Mouse (Mus musculus) lung, postnatal 0 days (tissue): Measurements from ENCODE around the gene Gm28048. TPM values are rescaled to one million over a fixed set of nuclear protein-coding genes. Genes with fewer than 3 reads are reported as not detected.

Experiments used
- ATAC-seq: fragments of 200-750 bp; cut with Nextera tagmentation; 2 replicates; pipeline ENCODE4 v1.8.0; 2017; ENCODE audit warnings: moderate library complexity
- DNase-seq: peaks from one replicate; pipeline ENCODE4 v3.0.0-alpha.2; 2016; ENCODE audit warnings: low spot score
- H3K27ac ChIP-seq: fragments of 300-500 bp; sonication (generic); 2 replicates; pipeline ENCODE4 v1.5.1; 2014; ENCODE audit warnings: antibody characterized with exemption, mild to moderate bottlenecking, low read length, mixed read lengths
- H3K27me3 ChIP-seq: fragments of 300-500 bp; sonication (generic); replicated peaks from 2 replicates; pipeline ENCODE4 v1.6.1; 2014; ENCODE audit warnings: low read length, mixed read lengths; ENCODE audit not compliant: insufficient read depth
- H3K36me3 ChIP-seq: fragments of 300-500 bp; sonication (generic); 2 replicates; pipeline ENCODE4 v1.6.1; 2014; ENCODE audit warnings: low read length, mixed read lengths; ENCODE audit not compliant: insufficient read depth
- H3K4me1 ChIP-seq: fragments of 300-500 bp; sonication (generic); 2 replicates; pipeline ENCODE4 v1.6.1; 2014; ENCODE audit warnings: antibody characterized with exemption, low read depth, low read length, mixed read lengths; ENCODE audit not compliant: insufficient read depth
- H3K4me2 ChIP-seq: fragments of 300-500 bp; sonication (generic); replicated peaks from 2 replicates; pipeline ENCODE4 v1.6.1; 2014; ENCODE audit warnings: low read depth, mild to moderate bottlenecking, low read length, moderate library complexity, mixed read lengths
- H3K4me3 ChIP-seq: fragments of 300-500 bp; sonication (generic); 2 replicates; pipeline ENCODE4 v1.5.1; 2014; ENCODE audit warnings: low read depth, low read length
- H3K9ac ChIP-seq: fragments of 300-500 bp; sonication (generic); replicated peaks from 2 replicates; pipeline ENCODE4 v1.6.1; 2014; ENCODE audit warnings: low read depth, mild to moderate bottlenecking
- H3K9me3 ChIP-seq: fragments of 300-500 bp; sonication (generic); 2 replicates; pipeline ENCODE4 v1.6.1; 2016; ENCODE audit warnings: low read length, mixed read lengths
- CTCF ChIP-seq: IDR thresholded peaks from 2 replicates; pipeline ENCODE4 v1.5.1; 2016; ENCODE audit warnings: antibody characterized with exemption, mild to moderate bottlenecking
- EP300 ChIP-seq: IDR thresholded peaks from 2 replicates; pipeline ENCODE4 v1.6.1; 2016; ENCODE audit warnings: antibody characterized with exemption, mild to moderate bottlenecking, control low read depth
- WGBS: fragments of 180-500 bp; shearing (Covaris S2); extraction: QIAGEN DNeasy Blood & Tissue Kit; methylation state at CpG from one replicate; pipeline ENCODE4 v1.1.7; 2014; 5-methylcytosine and 5-hydroxymethylcytosine counted together
- polyA plus RNA-seq: library from polyadenylated mRNA; unstranded; fragments of >200 nt; fragmentation: Nextera tagmentation; extraction: Ambion mirVana; gene quantifications from 2 replicates; pipeline ENCODE4 v1.2.1, GENCODE M21; 2015

The Gm28048 gene
- polyA plus RNA-seq, 1 experiment from 2014 or later, result 26.1 TPM

- H3K36me3 ChIP-seq, result no peaks in the 10 kb centered on the region
- no peaks in the 10 kb centered on the region for H3K4me1 ChIP-seq
- 80% methylated on average over 3 of the region's 3 CpGs for WGBS
- no peak overlapping the region for H3K9ac ChIP-seq
- DNase-seq (peak; percentile 25), ATAC-seq (no peak; the same call in 1 of the 2 replicates)
- no peaks in the 10 kb centered on the region for H3K9me3 ChIP-seq
- H3K27me3 ChIP-seq, result no peaks in the 10 kb centered on the region
- TF ChIP-seq CTCF (no peak), EP300 (no peak)
- H3K4me2 ChIP-seq, result no peak overlapping the region
- H3K27ac ChIP-seq, result no peak overlapping the region
- no peak overlapping the region for H3K4me3 ChIP-seq
Observed at GRCm38 (mm10) chr11:22811413-22811812, 170.5 kb downstream of the Gm28048 start.

GRCm38 (mm10) chr11:22809465-22810096, 172.3 kb downstream of the Gm28048 start:
- Histone ChIP-seq H3K36me3 (no peaks in the 10 kb centered on the region), H3K4me1 (no peaks in the 10 kb centered on the region), H3K27me3 (no peaks in the 10 kb centered on the region), H3K9me3 (no peaks in the 10 kb centered on the region), H3K4me3 (no peak overlapping the region), H3K4me2 (no peak overlapping the region), H3K27ac (no peak overlapping the region), H3K9ac (no peak overlapping the region)
- WGBS, result 55% methylated on average over 7 of the region's 7 CpGs
- TF ChIP-seq CTCF, result no peak
- TF ChIP-seq EP300, result no peak
- DNase-seq (no peak), ATAC-seq (no peak)

GRCm38 (mm10) chr11:22808040-22808439, 173.8 kb downstream of the Gm28048 start:
- Histone ChIP-seq H3K4me2 (no peak overlapping the region), H3K9me3 (no peaks in the 10 kb centered on the region), H3K27me3 (no peaks in the 10 kb centered on the region), H3K36me3 (no peaks in the 10 kb centered on the region), H3K9ac (no peak overlapping the region), H3K4me1 (no peaks in the 10 kb centered on the region), H3K27ac (no peak overlapping the region), H3K4me3 (no peak overlapping the region)
- TF ChIP-seq CTCF (no peak), EP300 (no peak)
- ATAC-seq (no peak), DNase-seq (no peak)

- H3K9me3 ChIP-seq, result no peaks in the 10 kb centered on the region
- no peaks in the 10 kb centered on the region for H3K27me3 ChIP-seq
- H3K4me2 ChIP-seq, result no peak overlapping the region
- no peak for DNase-seq
- 59% methylated on average over 1 of the region's 1 CpGs for WGBS
- no peaks in the 10 kb centered on the region for H3K4me1 ChIP-seq
- no peaks in the 10 kb centered on the region for H3K36me3 ChIP-seq
- no peak for ATAC-seq
- no peak overlapping the region for H3K9ac ChIP-seq
- H3K27ac ChIP-seq, result no peak overlapping the region
- TF ChIP-seq CTCF (no peak), EP300 (no peak)
- no peak overlapping the region for H3K4me3 ChIP-seq
Observed at GRCm38 (mm10) chr11:22805171-22805570, 176.7 kb downstream of the Gm28048 start.

- Histone ChIP-seq H3K4me3 (no peak overlapping the region), H3K36me3 (no peaks in the 10 kb centered on the region), H3K27ac (peak overlapping the region; percentile 62), H3K4me1 (no peaks in the 10 kb centered on the region; the same call in 1 of the 2 replicates), H3K9ac (no peak overlapping the region), H3K9me3 (no peaks in the 10 kb centered on the region), H3K4me2 (peak overlapping the region; percentile 29), H3K27me3 (no peaks in the 10 kb centered on the region)
- WGBS, result 13% methylated on average over 9 of the region's 9 CpGs
- TF ChIP-seq EP300, result peak; percentile 48; the same call in 1 of the 2 replicates
- TF ChIP-seq CTCF, result no peak
- peak; percentile 88 for ATAC-seq
- DNase-seq, result peak; percentile 86
Observed at GRCm38 (mm10) chr11:22799987-22800424, 181.9 kb downstream of the Gm28048 start.

GRCm38 (mm10) chr11:22798916-22799315, 183.0 kb downstream of the Gm28048 start:
- H3K27me3 ChIP-seq, result no peaks in the 10 kb centered on the region
- no peaks in the 10 kb centered on the region for H3K9me3 ChIP-seq
- 70% methylated on average over 5 of the region's 5 CpGs for WGBS
- no peak for DNase-seq
- no peak overlapping the region for H3K4me2 ChIP-seq
- no peaks in the 10 kb centered on the region; the same call in 1 of the 2 replicates for H3K4me1 ChIP-seq
- TF ChIP-seq CTCF (no peak), EP300 (no peak)
- H3K36me3 ChIP-seq, result no peaks in the 10 kb centered on the region
- H3K27ac ChIP-seq, result no peak overlapping the region
- no peak overlapping the region for H3K4me3 ChIP-seq
- no peak overlapping the region for H3K9ac ChIP-seq
- no peak for ATAC-seq
